Mouse (Mus musculus) small intestine, adult 2 months (tissue): ENCODE measurements around the gene Ppp1r26.

Source experiments
- CTCF ChIP-seq: fragments of 200-500 bp; IDR thresholded peaks from 2 replicates; pipeline ENCODE4 v1.5.1; 2012; ENCODE audit warnings: low read depth, mild to moderate bottlenecking, control low read depth, inconsistent platforms, low read length, moderate library complexity, mixed read lengths; ENCODE audit not compliant: insufficient replicate concordance, insufficient read length; ENCODE audit errors: extremely low read depth
- POLR2A ChIP-seq: fragments of 200-500 bp; IDR thresholded peaks from 2 replicates; pipeline ENCODE4 v1.6.1; 2012; ENCODE audit warnings: low read depth, mild to moderate bottlenecking, control low read depth, inconsistent platforms, low read length, moderate library complexity

- TF ChIP-seq POLR2A (no peak), CTCF (no peak)
Measured at GRCm38 (mm10) chr2:28435401-28435800, 11.2 kb upstream of the Ppp1r26 start.
